Mouse (Mus musculus) spleen, adult 10 weeks (tissue): ENCODE data around the gene Aif1l. TPM values are rescaled to one million over a fixed set of nuclear protein-coding genes. Genes with fewer than 3 reads are reported as not detected.

ENCODE experiments used
- polyA plus RNA-seq: library from polyadenylated mRNA; stranded (reverse); fragments of 350-450 nt; fragmentation: Illumina TruSeq; extraction: RNeasy Lipid Tissue Mini Kit (QIAGEN cat#74804); gene quantifications from one replicate; pipeline ENCODE4 v1.2.3, GENCODE M21; 2015; ENCODE audit warnings: low replicate concordance; ENCODE audit not compliant: insufficient read depth

Aif1l gene
- 1.5 TPM for polyA plus RNA-seq

GRCm38 (mm10) chr2:31950058-31950871, at the start of gene Aif1l:
Aif1l (plus strand) TSS chr2:31950139.

GRCm38 (mm10) chr2:31974141-31974808, 24.3 kb downstream of the Aif1l start, which contains the start of gene Nup214:
Nup214 (plus strand) TSS chr2:31974436.

Other genes starting within 250 kb of the Aif1l start
- gene Qrfp, start 139.6 kb upstream of the Aif1l start, polyA plus RNA-seq = 1.6 TPM
- gene Fibcd1, start 104.1 kb upstream of the Aif1l start, polyA plus RNA-seq = 0.04 TPM
- gene Lamc3, start 62.8 kb upstream of the Aif1l start, polyA plus RNA-seq = 0.40 TPM
- 59.8 TPM for gene Nup214, start 24.3 kb downstream of the Aif1l start, polyA plus RNA-seq
- 28.3 TPM for gene Fam78a, start 134.7 kb downstream of the Aif1l start, polyA plus RNA-seq
- gene Plpp7, start 145.4 kb downstream of the Aif1l start, polyA plus RNA-seq = 0.22 TPM
- gene Prrc2b, start 200.9 kb downstream of the Aif1l start, polyA plus RNA-seq = 36.5 TPM